Mouse (Mus musculus) midbrain, embryonic 14.5 days (tissue): ENCODE measurements around the gene Mrpl53. TPM values are rescaled to one million over a fixed set of nuclear protein-coding genes. Genes with fewer than 3 reads are reported as not detected.

ENCODE experiments used
- ATAC-seq: fragments of 200-750 bp; cut with Nextera tagmentation; 2 replicates; pipeline ENCODE4 v1.8.0; 2017; ENCODE audit warnings: moderate number of reproducible peaks, moderate library complexity; ENCODE audit not compliant: low FRiP score, low TSS enrichment
- DNase-seq: peaks from one replicate; pipeline ENCODE4 v3.0.0-alpha.2; 2015
- H3K27ac ChIP-seq: fragments of 300-500 bp; sonication (generic); replicated peaks from 2 replicates; pipeline ENCODE4 v1.5.1; 2014; ENCODE audit warnings: mild to moderate bottlenecking, low read depth, low read length, moderate library complexity
- H3K27me3 ChIP-seq: fragments of 300-500 bp; sonication (generic); 2 replicates; pipeline ENCODE4 v1.6.1; 2014; ENCODE audit warnings: low read length, control low read depth, mixed read lengths; ENCODE audit not compliant: control insufficient read depth, insufficient read depth
- H3K36me3 ChIP-seq: fragments of 300-500 bp; sonication (generic); 2 replicates; pipeline ENCODE4 v1.6.1; 2014; ENCODE audit warnings: low read length, control low read depth; ENCODE audit not compliant: control insufficient read depth, insufficient read depth
- H3K4me1 ChIP-seq: fragments of 300-500 bp; sonication (generic); 2 replicates; pipeline ENCODE4 v1.6.1; 2014; ENCODE audit warnings: mild to moderate bottlenecking, antibody characterized with exemption, low read length, control low read depth; ENCODE audit not compliant: control insufficient read depth, insufficient read depth
- H3K4me2 ChIP-seq: fragments of 300-500 bp; sonication (generic); 2 replicates; pipeline ENCODE4 v1.6.1; 2014; ENCODE audit warnings: mild to moderate bottlenecking, low read length, moderate library complexity
- H3K4me3 ChIP-seq: fragments of 300-500 bp; sonication (generic); replicated peaks from 2 replicates; pipeline ENCODE4 v1.5.1; 2014; ENCODE audit warnings: low read depth, low read length
- H3K9ac ChIP-seq: fragments of 300-500 bp; sonication (generic); replicated peaks from 2 replicates; pipeline ENCODE4 v1.6.1; 2014; ENCODE audit warnings: mild to moderate bottlenecking, low read length, moderate library complexity
- H3K9me3 ChIP-seq: fragments of 300-500 bp; sonication (generic); 2 replicates; pipeline ENCODE4 v1.6.1; 2016; ENCODE audit warnings: low read length, control low read depth, mixed read lengths; ENCODE audit not compliant: control insufficient read depth
- WGBS: fragments of 180-500 bp; shearing (Covaris S2); extraction: QIAGEN DNeasy Blood & Tissue Kit; methylation state at CpG from one replicate; pipeline ENCODE4 v1.1.7; 2014; 5-methylcytosine and 5-hydroxymethylcytosine counted together
- polyA plus RNA-seq: library from polyadenylated mRNA; unstranded; fragments of >200 nt; fragmentation: Nextera tagmentation; extraction: Ambion mirVana; gene quantifications from 2 replicates; pipeline ENCODE4 v1.2.1, GENCODE M21; 2014

The Mrpl53 gene
- polyA plus RNA-seq, 1 experiment from 2014 or later: 120 TPM

DNA sequence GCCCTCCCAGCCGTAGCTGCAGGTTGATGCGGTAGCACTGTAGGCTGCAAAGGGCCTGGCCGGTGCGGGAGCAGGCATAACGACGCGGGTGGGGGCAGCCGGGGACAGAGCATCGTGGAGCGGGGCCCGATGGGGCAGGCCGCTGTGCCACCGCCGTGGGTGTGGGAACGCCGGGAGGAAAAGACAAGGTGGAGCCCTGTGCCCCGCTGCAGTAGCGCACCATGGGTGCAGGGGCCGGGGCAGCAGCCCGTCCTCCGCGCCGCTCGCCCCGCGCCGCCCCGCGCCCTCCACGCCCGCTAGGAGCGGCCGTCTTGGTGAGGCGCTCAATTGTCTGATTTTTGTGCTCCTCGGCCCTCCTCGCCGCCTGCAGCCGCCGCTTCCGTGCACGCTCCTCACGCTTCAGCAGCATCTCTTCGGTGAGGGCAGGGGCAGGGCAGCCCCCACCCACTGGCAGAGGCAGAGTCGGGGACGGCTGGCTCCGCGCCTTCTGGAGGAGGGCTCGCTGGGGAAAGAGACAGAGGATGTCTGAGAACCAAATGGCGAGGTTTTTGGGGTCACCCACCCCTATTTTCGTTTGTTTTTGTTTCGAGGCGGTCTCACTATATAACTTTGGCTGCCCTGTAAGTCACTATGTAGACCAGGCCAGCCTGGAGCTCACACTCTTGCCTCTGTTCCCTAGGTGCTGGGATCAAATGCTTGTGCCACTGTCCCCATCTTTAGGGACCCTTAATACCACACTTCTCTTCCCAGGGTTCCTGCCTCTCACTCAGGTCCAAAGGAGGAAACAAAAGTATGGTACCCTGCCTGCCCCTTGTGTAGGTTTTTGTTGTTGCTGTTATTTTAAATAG, 13.2 kb downstream of the Mrpl53 start:
- 2% methylated on average over 50 of the region's 52 CpGs for WGBS
- DNase-seq: peak; percentile 50
- peak overlapping the region; percentile 89 for H3K9ac ChIP-seq
- H3K9me3 ChIP-seq: no peaks in the 10 kb centered on the region
- peak overlapping the region; percentile 74 for H3K4me3 ChIP-seq
- H3K36me3 ChIP-seq: peaks cover 28% of the 10 kb centered on the region
- peak; percentile 1; the same call in 1 of the 2 replicates for ATAC-seq
- H3K4me1 ChIP-seq: peaks cover 30% of the 10 kb centered on the region
- H3K27ac ChIP-seq: peak overlapping the region; percentile 97
- peak overlapping the region; percentile 97 for H3K4me2 ChIP-seq
- no peaks in the 10 kb centered on the region for H3K27me3 ChIP-seq

DNA sequence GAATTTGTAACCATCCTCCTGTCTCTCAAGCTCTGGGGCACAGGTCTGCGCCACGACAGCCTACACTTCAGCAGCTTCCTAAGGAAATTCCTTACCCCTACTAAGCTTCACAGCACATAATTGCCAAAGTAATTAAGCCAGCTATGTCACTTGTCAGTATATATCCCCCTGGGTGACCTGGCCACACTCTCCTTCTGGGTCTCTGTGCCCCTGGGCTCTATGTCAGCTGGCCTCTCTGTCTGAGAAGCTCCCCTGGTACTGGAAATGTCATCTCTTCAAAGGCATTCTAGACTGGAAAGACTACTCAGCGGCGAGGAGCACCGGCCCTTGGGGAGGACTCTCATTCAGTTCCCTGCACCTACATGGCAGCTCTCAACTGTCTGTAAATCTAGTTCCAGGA, 14.1 kb downstream of the Mrpl53 start:
- no peaks in the 10 kb centered on the region for H3K27me3 ChIP-seq
- no peak overlapping the region for H3K27ac ChIP-seq
- DNase-seq: no peak
- H3K4me3 ChIP-seq: no peak overlapping the region; the same call in 1 of the 2 replicates
- 69% methylated on average over 5 of the region's 5 CpGs for WGBS
- ATAC-seq: no peak
- peaks cover 20% of the 10 kb centered on the region for H3K36me3 ChIP-seq
- no peaks in the 10 kb centered on the region for H3K9me3 ChIP-seq
- peaks cover 30% of the 10 kb centered on the region for H3K4me1 ChIP-seq
- H3K4me2 ChIP-seq: peak overlapping the region; percentile 97
- no peak overlapping the region for H3K9ac ChIP-seq

DNA sequence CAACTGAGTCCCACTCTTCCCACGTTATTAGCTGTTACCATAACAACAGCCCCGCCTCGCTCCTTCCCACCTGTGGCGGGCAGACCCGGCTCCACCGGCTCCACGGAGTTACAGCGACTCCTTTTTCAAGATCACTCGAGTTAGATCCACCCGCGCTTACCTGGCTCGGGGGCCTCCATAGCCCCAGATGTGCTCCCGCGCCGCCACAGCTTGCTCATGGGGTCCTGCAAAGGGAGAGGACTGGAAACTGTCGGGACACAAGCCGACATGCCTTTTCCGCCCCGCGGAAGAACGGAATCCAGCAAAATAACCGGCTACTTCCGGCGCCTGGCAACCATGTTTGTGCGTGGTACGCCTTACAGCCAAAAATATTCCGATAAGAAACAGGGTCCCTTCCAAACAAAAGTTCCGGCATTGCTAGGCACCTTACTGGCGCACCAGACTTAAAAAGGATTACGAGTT, 16.0 kb downstream of the Mrpl53 start:
- ATAC-seq (peak; percentile 9; the same call in 1 of the 2 replicates), DNase-seq (peak; percentile 96)
- Histone ChIP-seq H3K9me3 (no peaks in the 10 kb centered on the region), H3K9ac (peak overlapping the region; percentile 57), H3K4me3 (peak overlapping the region; percentile 55), H3K4me1 (peaks cover 25% of the 10 kb centered on the region), H3K27me3 (no peaks in the 10 kb centered on the region), H3K4me2 (peak overlapping the region; percentile 93), H3K27ac (peak overlapping the region; percentile 56), H3K36me3 (peaks cover under 1% of the 10 kb centered on the region; the same call in 1 of the 2 replicates)
- WGBS: 1% methylated on average over 30 of the region's 30 CpGs

DNA sequence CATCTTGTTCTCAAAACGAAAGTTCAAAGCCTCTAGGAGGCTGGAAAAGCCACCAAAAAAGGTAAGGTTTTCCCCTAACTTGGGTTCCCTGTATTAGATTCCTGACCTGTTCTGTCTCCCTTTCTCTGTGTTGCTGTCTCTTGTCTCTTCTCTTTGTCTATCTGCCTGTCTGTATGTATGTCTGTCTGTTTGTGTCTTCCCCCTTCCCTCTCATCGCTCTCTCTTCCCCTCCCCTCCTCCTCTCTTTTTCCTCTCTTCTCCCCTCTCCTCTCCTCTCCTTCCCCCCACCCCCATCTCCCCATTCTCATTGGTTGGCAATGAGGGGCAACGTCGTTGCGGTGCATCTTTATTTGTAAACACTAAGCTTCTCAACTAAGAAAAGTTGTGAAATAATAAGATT, 16.5 kb downstream of the Mrpl53 start, which contains the start of gene Ino80b:
TSS of gene Ino80b (minus strand) at position 101 of the 400 bp plus-strand sequence.
- peak within 1 kb of the TSS; percentile 57 for H3K9ac ChIP-seq
- peak within 1 kb of the TSS; percentile 55 for H3K4me3 ChIP-seq
- 26% methylated on average over 5 of the region's 5 CpGs for WGBS
- ATAC-seq (no peak), DNase-seq (no peak)
- H3K9me3 ChIP-seq: no peaks in the 10 kb centered on the region
- H3K4me2 ChIP-seq: peak within 1 kb of the TSS; percentile 93
- H3K27me3 ChIP-seq: no peaks in the 10 kb centered on the region
- H3K36me3 ChIP-seq: no peaks in the 10 kb centered on the region
- H3K27ac ChIP-seq: peak within 1 kb of the TSS; percentile 56
- H3K4me1 ChIP-seq: peaks cover 20% of the 10 kb centered on the region

DNA sequence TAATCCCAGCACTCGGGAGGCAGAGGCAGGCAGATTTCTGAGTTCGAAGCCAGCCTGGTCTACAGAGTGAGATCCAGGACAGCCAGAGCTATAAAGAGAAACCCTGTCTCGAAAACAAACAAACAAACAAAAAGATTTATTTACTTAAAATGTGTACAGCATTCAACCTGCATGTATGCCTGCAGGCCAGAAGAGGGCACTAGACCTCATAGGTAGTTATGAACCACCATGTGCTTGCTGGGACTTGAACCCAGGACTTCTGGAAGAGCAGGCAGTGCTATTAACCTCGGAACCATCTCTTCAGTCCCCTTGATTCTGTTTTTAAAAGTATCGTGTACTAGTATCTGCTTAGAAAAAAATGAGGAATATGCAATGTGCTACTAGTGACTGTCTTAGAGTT, 18.6 kb downstream of the Mrpl53 start:
- no peak for ATAC-seq
- Histone ChIP-seq H3K4me2 (no peak overlapping the region), H3K4me1 (peaks cover 16% of the 10 kb centered on the region), H3K27me3 (no peaks in the 10 kb centered on the region), H3K27ac (no peak overlapping the region), H3K36me3 (no peaks in the 10 kb centered on the region), H3K9me3 (no peaks in the 10 kb centered on the region), H3K4me3 (no peak overlapping the region), H3K9ac (no peak overlapping the region)
- 93% methylated on average over 5 of the region's 5 CpGs for WGBS
- DNase-seq: no peak

DNA sequence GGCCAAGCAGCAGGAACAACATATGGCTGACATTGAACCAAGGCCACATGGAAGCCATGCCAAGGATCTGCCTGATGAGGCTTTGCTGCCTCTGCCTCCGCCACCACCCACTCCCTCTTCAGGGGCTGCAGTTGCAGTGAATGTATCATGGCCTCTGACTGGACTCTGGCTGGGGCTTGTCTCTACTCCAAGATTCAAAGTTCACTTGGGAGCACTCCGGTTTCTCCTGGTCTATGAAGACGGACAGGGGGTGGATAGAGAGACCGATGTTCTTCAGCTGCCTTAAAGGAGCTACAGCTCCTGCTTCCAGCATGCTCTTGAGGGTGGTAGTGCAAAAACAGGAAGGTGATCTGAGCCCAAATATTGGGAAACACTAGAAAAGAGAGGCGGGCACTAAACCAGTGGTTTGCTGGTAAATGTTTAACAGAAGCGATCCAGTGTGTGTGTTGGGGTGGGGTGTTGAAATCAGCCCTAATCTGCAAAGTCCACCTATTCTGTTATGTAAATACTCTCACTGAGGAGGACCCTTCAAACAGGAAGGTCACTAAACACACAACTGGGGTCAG, 22.7 kb downstream of the Mrpl53 start:
- Histone ChIP-seq H3K27ac (no peak overlapping the region), H3K4me3 (no peak overlapping the region), H3K27me3 (0 out of 2 replicates have a peak, but pooled peaks cover 2% of the 10 kb centered on the region), H3K4me2 (no peak overlapping the region), H3K36me3 (no peaks in the 10 kb centered on the region), H3K9me3 (no peaks in the 10 kb centered on the region), H3K4me1 (peaks cover 11% of the 10 kb centered on the region; the same call in 1 of the 2 replicates), H3K9ac (no peak overlapping the region)
- 91% methylated on average over 6 of the region's 6 CpGs for WGBS
- DNase-seq (no peak), ATAC-seq (no peak)

DNA sequence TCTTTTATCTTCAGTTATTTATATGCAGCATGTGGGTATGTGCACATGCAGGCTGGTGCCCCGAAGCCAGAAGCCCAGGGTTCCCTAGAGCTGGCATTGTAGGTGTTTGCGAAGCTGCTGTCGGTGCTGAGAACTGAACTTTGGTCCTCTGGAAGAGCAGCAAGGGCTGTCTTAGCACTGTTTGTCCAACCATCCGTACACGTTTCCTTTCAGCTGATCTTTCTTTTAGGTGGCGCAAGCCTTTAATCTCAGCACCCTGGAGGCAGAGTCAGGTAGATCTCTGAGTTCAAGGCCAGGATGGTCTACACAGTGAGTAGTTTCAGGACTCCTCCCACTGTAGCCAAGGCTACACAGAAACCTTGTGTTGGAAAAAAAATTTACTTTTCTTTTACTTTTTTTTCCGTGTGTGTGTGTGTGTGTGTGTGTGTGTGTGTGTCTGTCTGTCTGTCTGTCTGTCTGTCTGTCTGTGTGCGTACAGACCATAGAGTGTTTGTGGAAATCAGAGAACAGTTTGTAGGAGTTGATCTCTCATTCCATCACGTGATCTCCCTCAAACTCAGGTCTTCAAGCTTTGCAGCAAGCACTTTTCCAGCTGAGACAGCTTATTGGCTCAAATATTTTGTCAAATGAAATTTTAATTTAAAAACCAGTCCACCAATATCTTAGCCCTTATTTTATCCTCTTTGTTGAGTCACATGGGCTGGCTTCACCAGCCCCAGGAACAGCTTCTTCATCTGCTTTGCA, 23.5 kb downstream of the Mrpl53 start:
- Histone ChIP-seq H3K27me3 (0 out of 2 replicates have a peak, but pooled peaks cover 2% of the 10 kb centered on the region), H3K9ac (no peak overlapping the region), H3K4me1 (peaks cover 19% of the 10 kb centered on the region), H3K27ac (no peak overlapping the region), H3K4me3 (no peak overlapping the region), H3K4me2 (no peak overlapping the region), H3K9me3 (no peaks in the 10 kb centered on the region), H3K36me3 (no peaks in the 10 kb centered on the region)
- no peak for DNase-seq
- ATAC-seq: no peak
- 88% methylated on average over 9 of the region's 9 CpGs for WGBS

DNA sequence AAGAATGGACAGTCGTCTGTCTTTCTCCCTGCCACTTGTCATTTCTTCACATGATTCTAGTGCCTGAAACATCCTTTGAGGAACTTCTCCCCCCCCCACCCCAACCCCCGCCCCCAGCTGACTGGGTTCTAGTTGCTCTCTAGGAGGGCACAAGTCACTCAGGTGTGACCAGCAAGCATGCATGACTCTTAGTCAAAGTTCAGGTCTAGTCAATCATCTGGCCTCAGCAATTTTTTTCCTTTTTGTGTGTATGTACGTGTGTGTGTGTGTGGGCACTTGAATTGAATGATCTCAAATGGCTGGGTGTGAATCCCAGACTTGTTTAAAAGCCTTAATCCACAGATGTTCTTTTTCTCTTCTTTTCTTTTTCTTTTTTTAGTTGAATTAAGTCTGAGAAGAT, 25.4 kb downstream of the Mrpl53 start:
- DNase-seq: no peak
- no peak overlapping the region for H3K9ac ChIP-seq
- H3K4me1 ChIP-seq: peaks cover 32% of the 10 kb centered on the region
- no peaks in the 10 kb centered on the region for H3K36me3 ChIP-seq
- ATAC-seq: no peak
- H3K27ac ChIP-seq: no peak overlapping the region
- H3K9me3 ChIP-seq: no peaks in the 10 kb centered on the region
- 67% methylated on average over 3 of the region's 3 CpGs for WGBS
- 0 out of 2 replicates have a peak, but pooled peaks cover 2% of the 10 kb centered on the region for H3K27me3 ChIP-seq
- H3K4me3 ChIP-seq: no peak overlapping the region
- no peak overlapping the region for H3K4me2 ChIP-seq
